Mouse (Mus musculus): ENCODE results near the gene Rpl29. TPM values are rescaled to one million over a fixed set of nuclear protein-coding genes. Genes with fewer than 3 reads are reported as not detected.

Rpl29 gene
- polyA plus RNA-seq, 1 experiment from 2014 or later, result 476 TPM

DNA sequence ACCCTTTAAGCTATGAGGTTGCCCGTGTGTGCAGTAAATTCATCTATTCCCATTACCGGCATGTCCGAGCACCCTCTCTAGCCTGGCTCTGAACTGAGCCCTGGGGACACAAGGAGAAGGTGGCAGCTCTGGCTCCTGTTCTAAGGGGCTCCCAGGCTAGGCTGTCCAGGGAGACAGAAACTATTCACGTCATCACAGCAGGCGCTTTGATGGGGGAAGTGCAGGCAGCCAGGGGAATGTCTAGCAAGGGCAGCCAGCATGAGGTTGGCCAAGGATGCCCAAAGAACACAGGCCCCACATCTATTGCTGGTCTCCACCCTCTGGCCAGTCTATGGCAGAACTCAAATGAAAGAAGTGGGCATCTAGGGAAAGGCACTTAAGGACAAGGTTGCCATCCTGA lies 28.7 kb downstream of the Rpl29 start:
- ATAC-seq (replicated peaks; ENCODE audit: extremely low read depth, insufficient read depth, low FRiP score), result no peak
- no peak overlapping the region for H3K4me3 ChIP-seq (ENCODE audit: low read length)
- peaks cover 46% of the 10 kb centered on the region for H3K4me1 ChIP-seq (ENCODE audit: control insufficient read depth, insufficient read depth, low read length)
- whole genome bisulfite sequencing, result 68% methylated on average over 5 of the region's 5 CpGs
- H3K27me3 ChIP-seq (ENCODE audit: control insufficient read depth, insufficient read depth, low read length), result no peaks in the 10 kb centered on the region
- H3K36me3 ChIP-seq (ENCODE audit: control insufficient read depth, insufficient read depth), result peaks cover 16% of the 10 kb centered on the region
- no peak overlapping the region for H3K4me2 ChIP-seq (ENCODE audit: low read depth, low read length)
- no peak overlapping the region for H3K9ac ChIP-seq (ENCODE audit: low read length)
- peak overlapping the region; percentile 65; the same call in 1 of the 2 replicates for H3K27ac ChIP-seq (ENCODE audit: low read length)
- no peaks in the 10 kb centered on the region for H3K9me3 ChIP-seq (replicated peaks; ENCODE audit: control insufficient read depth, low read length)

DNA sequence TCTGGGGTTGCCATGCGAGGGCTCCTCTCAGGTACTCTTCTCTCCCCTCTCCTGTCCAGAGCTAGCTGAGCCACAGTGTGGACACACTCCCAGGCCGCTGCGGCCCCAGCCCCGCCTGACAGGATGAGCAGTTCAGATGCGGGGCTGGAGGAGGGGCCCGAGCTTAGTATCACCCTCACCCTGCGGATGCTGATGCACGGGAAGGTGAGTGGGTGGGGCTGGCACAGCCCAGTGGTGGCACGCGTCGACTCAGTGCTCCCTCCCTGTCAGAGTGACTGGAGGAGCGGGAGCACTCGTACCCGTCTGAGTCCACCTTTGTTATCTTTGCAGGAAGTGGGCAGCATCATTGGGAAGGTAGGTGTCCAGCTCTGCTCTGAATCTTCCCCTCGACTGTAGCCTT lies 30.7 kb downstream of the Rpl29 start:
- Histone ChIP-seq H3K4me2 (ENCODE audit: low read depth, low read length) (no peak overlapping the region), H3K27ac (ENCODE audit: low read length) (no peak overlapping the region), H3K36me3 (ENCODE audit: control insufficient read depth, insufficient read depth) (peaks cover 27% of the 10 kb centered on the region), H3K9me3 (replicated peaks; ENCODE audit: control insufficient read depth, low read length) (no peaks in the 10 kb centered on the region), H3K4me3 (ENCODE audit: low read length) (no peak overlapping the region), H3K27me3 (ENCODE audit: control insufficient read depth, insufficient read depth, low read length) (peaks cover 3% of the 10 kb centered on the region; the same call in 1 of the 2 replicates), H3K4me1 (ENCODE audit: control insufficient read depth, insufficient read depth, low read length) (peaks cover 39% of the 10 kb centered on the region), H3K9ac (ENCODE audit: low read length) (no peak overlapping the region)
- no peak for ATAC-seq (replicated peaks; ENCODE audit: extremely low read depth, insufficient read depth, low FRiP score)
- WGBS, result 76% methylated on average over 15 of the region's 15 CpGs

DNA sequence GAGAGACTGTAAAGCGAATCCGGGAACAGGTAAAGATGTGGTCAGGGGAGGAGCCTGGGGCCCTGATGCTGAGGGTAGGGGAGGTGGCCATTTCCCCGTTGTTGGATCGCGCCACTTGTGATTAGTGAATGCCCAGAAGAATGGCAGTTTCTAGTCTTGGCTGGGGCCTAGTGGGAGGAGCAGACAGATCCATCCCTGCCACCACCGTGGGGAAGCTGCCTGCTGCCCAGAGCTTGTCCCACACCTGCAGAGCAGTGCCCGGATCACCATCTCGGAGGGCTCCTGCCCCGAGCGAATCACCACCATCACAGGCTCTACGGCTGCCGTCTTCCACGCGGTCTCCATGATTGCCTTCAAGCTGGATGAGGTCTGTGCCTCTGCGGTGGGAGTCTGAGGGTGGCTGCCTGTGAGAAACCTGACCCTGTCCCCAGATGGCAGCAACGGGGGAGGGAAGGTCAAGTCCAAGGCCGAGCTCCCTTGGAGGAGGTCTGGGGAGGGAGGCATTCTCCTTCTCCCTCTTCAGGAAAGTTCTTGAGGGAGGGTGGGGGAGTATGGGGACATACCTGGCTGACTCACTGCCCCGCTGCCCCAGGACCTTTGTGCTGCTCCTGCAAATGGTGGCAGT lies 31.3 kb downstream of the Rpl29 start:
- Histone ChIP-seq H3K4me2 (ENCODE audit: low read depth, low read length) (no peak overlapping the region), H3K4me3 (ENCODE audit: low read length) (no peak overlapping the region), H3K9ac (ENCODE audit: low read length) (no peak overlapping the region), H3K4me1 (ENCODE audit: control insufficient read depth, insufficient read depth, low read length) (peaks cover 36% of the 10 kb centered on the region), H3K27me3 (ENCODE audit: control insufficient read depth, insufficient read depth, low read length) (peaks cover 3% of the 10 kb centered on the region; the same call in 1 of the 2 replicates), H3K9me3 (replicated peaks; ENCODE audit: control insufficient read depth, low read length) (no peaks in the 10 kb centered on the region), H3K27ac (ENCODE audit: low read length) (no peak overlapping the region), H3K36me3 (ENCODE audit: control insufficient read depth, insufficient read depth) (peaks cover 27% of the 10 kb centered on the region)
- no peak for ATAC-seq (replicated peaks; ENCODE audit: extremely low read depth, insufficient read depth, low FRiP score)
- 77% methylated on average over 18 of the region's 18 CpGs for WGBS

DNA sequence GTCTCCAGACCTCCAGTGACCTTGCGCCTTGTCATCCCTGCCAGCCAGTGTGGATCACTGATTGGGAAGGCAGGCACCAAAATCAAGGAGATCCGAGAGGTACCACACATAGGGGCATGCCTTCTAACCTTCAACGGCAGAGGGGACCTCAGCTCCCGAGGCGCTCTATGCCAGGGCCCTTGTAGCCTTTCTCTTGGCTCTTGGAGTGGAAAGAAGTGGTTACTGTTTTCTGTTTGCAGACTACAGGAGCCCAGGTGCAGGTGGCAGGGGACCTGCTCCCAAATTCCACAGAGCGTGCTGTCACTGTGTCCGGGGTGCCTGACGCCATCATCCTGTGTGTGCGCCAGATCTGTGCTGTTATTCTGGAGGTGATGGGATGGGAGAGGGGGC lies 31.8 kb downstream of the Rpl29 start:
- no peaks in the 10 kb centered on the region for H3K9me3 ChIP-seq (replicated peaks; ENCODE audit: control insufficient read depth, low read length)
- 85% methylated on average over 9 of the region's 9 CpGs for WGBS
- H3K36me3 ChIP-seq (ENCODE audit: control insufficient read depth, insufficient read depth), result peaks cover 27% of the 10 kb centered on the region

DNA sequence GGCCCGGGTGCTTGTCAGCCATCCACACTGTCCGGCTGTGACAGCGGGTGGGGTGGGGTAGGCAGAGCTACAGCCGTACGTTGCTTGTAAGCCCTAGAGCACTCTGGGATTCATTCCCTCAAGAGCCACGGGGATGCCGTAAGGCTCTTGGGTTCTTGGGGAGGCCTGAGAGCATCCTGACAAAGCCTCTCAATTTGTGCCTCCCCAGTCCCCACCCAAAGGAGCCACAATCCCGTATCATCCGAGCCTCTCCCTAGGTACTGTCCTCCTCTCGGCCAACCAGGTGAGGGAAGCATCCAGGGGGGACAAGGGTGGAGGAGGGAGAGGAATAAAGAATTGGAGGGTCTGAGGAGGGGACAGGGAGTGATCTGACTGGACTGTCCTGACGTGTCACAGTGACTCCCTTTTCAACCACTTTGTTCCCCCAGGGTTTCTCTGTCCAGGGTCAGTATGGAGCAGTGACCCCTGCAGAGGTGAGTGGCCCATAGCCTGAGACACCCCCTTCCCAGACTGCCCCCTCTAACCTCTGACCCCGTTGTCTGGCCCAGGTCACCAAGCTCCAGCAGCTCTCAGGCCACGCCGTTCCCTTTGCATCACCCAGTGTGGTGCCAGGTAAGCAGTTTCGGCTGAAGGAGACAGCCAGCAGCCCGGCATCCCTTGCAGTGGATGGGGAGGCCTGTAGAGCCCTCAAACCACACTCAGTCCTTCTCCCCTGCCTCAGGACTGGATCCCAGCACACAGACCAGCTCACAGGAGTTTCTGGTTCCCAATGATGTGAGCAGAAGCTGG lies 32.6 kb downstream of the Rpl29 start:
- no peaks in the 10 kb centered on the region for H3K9me3 ChIP-seq (replicated peaks; ENCODE audit: control insufficient read depth, low read length)
- no peak overlapping the region for H3K4me2 ChIP-seq (ENCODE audit: low read depth, low read length)
- peaks cover 27% of the 10 kb centered on the region for H3K36me3 ChIP-seq (ENCODE audit: control insufficient read depth, insufficient read depth)
- no peak for ATAC-seq (replicated peaks; ENCODE audit: extremely low read depth, insufficient read depth, low FRiP score)
- H3K4me3 ChIP-seq (ENCODE audit: low read length), result no peak overlapping the region
- 83% methylated on average over 16 of the region's 16 CpGs for WGBS
- H3K9ac ChIP-seq (ENCODE audit: low read length), result no peak overlapping the region
- H3K4me1 ChIP-seq (ENCODE audit: control insufficient read depth, insufficient read depth, low read length), result peaks cover 26% of the 10 kb centered on the region
- no peak overlapping the region for H3K27ac ChIP-seq (ENCODE audit: low read length)
- peaks cover 6% of the 10 kb centered on the region; the same call in 1 of the 2 replicates for H3K27me3 ChIP-seq (ENCODE audit: control insufficient read depth, insufficient read depth, low read length)

More for the DNA sequence above, 31.8 kb downstream of the Rpl29 start:
- H3K4me1 ChIP-seq (ENCODE audit: control insufficient read depth, insufficient read depth, low read length), result peaks cover 34% of the 10 kb centered on the region
- no peak for ATAC-seq (replicated peaks; ENCODE audit: extremely low read depth, insufficient read depth, low FRiP score)
- H3K27me3 ChIP-seq (ENCODE audit: control insufficient read depth, insufficient read depth, low read length), result peaks cover 4% of the 10 kb centered on the region; the same call in 1 of the 2 replicates
- H3K4me2 ChIP-seq (ENCODE audit: low read depth, low read length), result no peak overlapping the region
- H3K9ac ChIP-seq (ENCODE audit: low read length), result no peak overlapping the region
- no peak overlapping the region for H3K27ac ChIP-seq (ENCODE audit: low read length)
- no peak overlapping the region for H3K4me3 ChIP-seq (ENCODE audit: low read length)

DNA sequence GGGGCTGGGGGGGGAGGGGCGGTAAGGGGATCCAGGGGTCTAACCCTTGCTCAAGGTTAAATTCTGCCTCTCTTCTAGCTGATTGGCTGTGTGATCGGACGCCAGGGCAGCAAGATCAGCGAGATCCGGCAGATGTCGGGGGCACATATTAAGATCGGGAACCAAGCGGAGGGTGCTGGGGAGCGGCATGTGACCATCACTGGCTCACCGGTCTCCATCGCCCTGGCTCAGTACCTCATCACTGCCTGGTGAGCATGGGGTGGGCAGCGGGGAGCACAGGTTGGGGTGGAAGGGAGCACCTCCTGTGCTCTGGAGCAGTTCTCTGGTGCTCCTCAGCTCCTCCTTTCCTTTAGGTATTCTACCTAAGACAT lies 33.2 kb downstream of the Rpl29 start:
- ATAC-seq (replicated peaks; ENCODE audit: extremely low read depth, insufficient read depth, low FRiP score), result no peak
- H3K9me3 ChIP-seq (replicated peaks; ENCODE audit: control insufficient read depth, low read length), result no peaks in the 10 kb centered on the region
- WGBS, result 91% methylated on average over 12 of the region's 12 CpGs
- no peak overlapping the region for H3K9ac ChIP-seq (ENCODE audit: low read length)
- peaks cover 27% of the 10 kb centered on the region for H3K36me3 ChIP-seq (ENCODE audit: control insufficient read depth, insufficient read depth)
- peaks cover 6% of the 10 kb centered on the region; the same call in 1 of the 2 replicates for H3K27me3 ChIP-seq (ENCODE audit: control insufficient read depth, insufficient read depth, low read length)
- H3K4me2 ChIP-seq (ENCODE audit: low read depth, low read length), result no peak overlapping the region
- no peak overlapping the region for H3K27ac ChIP-seq (ENCODE audit: low read length)
- peaks cover 20% of the 10 kb centered on the region for H3K4me1 ChIP-seq (ENCODE audit: control insufficient read depth, insufficient read depth, low read length)
- no peak overlapping the region for H3K4me3 ChIP-seq (ENCODE audit: low read length)

DNA sequence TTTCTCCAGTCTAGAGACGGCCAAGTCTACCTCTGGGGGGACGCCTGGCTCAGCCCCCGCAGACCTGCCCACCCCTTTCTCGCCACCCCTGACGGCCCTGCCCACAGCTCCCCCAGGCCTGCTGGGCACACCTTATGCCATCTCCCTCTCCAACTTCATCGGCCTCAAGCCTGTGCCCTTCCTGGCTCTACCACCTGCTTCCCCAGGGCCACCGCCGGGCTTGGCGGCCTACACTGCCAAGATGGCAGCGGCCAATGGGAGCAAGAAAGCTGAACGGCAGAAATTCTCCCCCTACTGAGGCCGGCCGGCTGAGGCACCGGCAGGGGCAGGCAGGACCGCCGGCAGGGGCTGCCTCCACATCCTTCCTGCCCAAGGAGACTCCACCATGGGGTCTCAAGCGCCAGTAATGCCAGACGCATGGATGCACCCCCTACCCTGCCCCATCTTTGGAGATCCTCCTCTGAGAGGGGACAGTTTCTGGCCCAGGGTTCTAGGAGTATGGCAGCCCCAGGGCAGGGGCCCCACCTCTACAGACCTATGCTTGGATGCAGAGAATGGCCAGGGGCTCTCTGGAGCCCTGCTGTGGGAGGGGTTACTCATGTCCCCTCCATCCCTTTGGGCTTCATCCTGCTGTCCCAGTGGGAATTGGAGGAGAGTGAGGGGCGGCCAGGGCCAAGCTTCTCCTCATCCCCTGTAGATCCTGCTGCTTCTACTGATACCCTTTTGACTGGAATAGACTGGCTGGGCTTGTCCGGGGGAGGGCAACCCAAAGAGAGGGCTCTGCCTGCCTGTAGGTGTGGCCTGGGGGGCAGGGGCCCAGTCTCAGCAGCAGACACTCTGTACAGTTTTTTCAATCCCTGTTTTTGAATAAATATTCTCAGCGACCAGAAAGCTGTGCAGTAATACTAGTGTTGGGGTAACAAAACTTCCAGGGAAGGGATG lies 34.1 kb downstream of the Rpl29 start:
- Histone ChIP-seq H3K4me1 (ENCODE audit: control insufficient read depth, insufficient read depth, low read length) (peaks cover 12% of the 10 kb centered on the region), H3K9me3 (replicated peaks; ENCODE audit: control insufficient read depth, low read length) (no peaks in the 10 kb centered on the region), H3K36me3 (ENCODE audit: control insufficient read depth, insufficient read depth) (peaks cover 27% of the 10 kb centered on the region), H3K9ac (ENCODE audit: low read length) (no peak overlapping the region), H3K27me3 (ENCODE audit: control insufficient read depth, insufficient read depth, low read length) (peaks cover 6% of the 10 kb centered on the region; the same call in 1 of the 2 replicates), H3K27ac (ENCODE audit: low read length) (no peak overlapping the region), H3K4me3 (ENCODE audit: low read length) (no peak overlapping the region), H3K4me2 (ENCODE audit: low read depth, low read length) (no peak overlapping the region)
- ATAC-seq (replicated peaks; ENCODE audit: extremely low read depth, insufficient read depth, low FRiP score), result no peak
- WGBS, result 86% methylated on average over 21 of the region's 21 CpGs

DNA sequence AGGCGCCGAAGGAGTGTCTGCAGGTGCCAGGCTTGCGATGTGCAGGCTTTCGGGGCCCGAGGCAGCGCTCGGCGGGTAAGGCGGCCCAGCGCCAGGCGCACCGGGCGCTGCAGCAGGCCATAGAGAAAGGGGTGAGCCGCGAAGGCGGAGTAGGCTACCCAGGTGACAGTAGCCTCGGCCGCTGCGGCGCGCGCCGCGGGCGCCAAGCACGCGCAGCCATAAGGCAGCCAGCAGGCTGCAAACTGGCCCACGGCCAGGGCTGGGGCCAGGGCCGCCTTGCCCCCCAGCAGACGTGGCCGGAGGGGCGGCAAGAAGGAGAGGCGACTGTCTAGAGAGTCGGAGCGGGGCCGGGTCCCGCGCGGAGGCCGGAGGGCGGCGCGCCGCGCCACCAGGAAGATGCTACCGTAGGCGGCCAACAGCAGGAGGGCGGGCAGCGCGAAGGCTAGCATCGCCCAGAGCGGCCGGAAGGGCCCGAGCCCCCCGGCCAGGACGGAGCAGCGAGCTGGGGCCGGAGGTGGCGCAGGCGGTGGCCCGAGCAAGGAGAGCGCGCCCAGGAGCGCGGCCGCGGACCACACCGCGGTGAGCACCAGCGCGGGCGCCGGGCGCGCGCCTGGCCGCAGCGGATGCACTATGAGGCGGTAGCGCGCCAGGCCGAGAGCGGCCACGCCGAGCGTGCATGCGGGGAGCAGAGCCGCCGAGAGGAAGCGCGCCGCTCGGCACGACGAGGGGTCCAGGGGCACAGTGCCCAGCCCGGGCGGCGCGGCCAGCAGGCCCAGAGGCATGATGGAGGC lies 35.7 kb downstream of the Rpl29 start:
- peaks cover 10% of the 10 kb centered on the region for H3K4me1 ChIP-seq (ENCODE audit: control insufficient read depth, insufficient read depth, low read length)
- WGBS, result 2% methylated on average over 96 of the region's 99 CpGs

More for the DNA sequence above, 35.7 kb downstream of the Rpl29 start:
- peak; percentile 60 for ATAC-seq (replicated peaks; ENCODE audit: extremely low read depth, insufficient read depth, low FRiP score)
- H3K36me3 ChIP-seq (ENCODE audit: control insufficient read depth, insufficient read depth), result peaks cover 27% of the 10 kb centered on the region
- no peak overlapping the region for H3K27ac ChIP-seq (ENCODE audit: low read length)
- peak overlapping the region; percentile 81 for H3K9ac ChIP-seq (ENCODE audit: low read length)
- H3K4me2 ChIP-seq (ENCODE audit: low read depth, low read length), result peak overlapping the region; percentile 87
- peak overlapping the region; percentile 71 for H3K4me3 ChIP-seq (ENCODE audit: low read length)
- H3K27me3 ChIP-seq (ENCODE audit: control insufficient read depth, insufficient read depth, low read length), result peaks cover 6% of the 10 kb centered on the region; the same call in 1 of the 2 replicates
- no peaks in the 10 kb centered on the region for H3K9me3 ChIP-seq (replicated peaks; ENCODE audit: control insufficient read depth, low read length)
